Mouse (Mus musculus) layer of hippocampus, adult 2 months (tissue): ENCODE data around the gene Adat3. TPM values are rescaled to one million over a fixed set of nuclear protein-coding genes. Genes with fewer than 3 reads are reported as not detected.
"Not testable (repeated sequence)": the region's sequence is repeated elsewhere in the genome, so short reads cannot be mapped to it uniquely, and the experiment has no call there.

Experiments used
- DNase-seq, 2 experiments: peaks; one replicate each; pipeline ENCODE4 v3.0.0; 2022; ENCODE audit warnings: low spot score in 2 of 2
- H3K27ac ChIP-seq: fragments of 200-600 bp; 2 replicates; pipeline ENCODE4 v1.8.1; 2022
- H3K4me3 ChIP-seq: fragments of 200-600 bp; 2 replicates; pipeline ENCODE4 v1.8.1; 2022; ENCODE audit warnings: mild to moderate bottlenecking
- CTCF ChIP-seq: fragments of 200-600 bp; conservative IDR thresholded peaks from 2 replicates; pipeline ENCODE4 v1.8.1; 2022; ENCODE audit warnings: antibody characterized with exemption, mild to moderate bottlenecking, moderate library complexity
- total RNA-seq, 2 experiments: library from RNA; stranded (reverse); gene quantifications; 2 replicates each; pipeline ENCODE4 v1.2.3; 2021

Gene Adat3
- total RNA-seq, 2 experiments from 2014 or later: 1.3 to 3.5 TPM

DNA sequence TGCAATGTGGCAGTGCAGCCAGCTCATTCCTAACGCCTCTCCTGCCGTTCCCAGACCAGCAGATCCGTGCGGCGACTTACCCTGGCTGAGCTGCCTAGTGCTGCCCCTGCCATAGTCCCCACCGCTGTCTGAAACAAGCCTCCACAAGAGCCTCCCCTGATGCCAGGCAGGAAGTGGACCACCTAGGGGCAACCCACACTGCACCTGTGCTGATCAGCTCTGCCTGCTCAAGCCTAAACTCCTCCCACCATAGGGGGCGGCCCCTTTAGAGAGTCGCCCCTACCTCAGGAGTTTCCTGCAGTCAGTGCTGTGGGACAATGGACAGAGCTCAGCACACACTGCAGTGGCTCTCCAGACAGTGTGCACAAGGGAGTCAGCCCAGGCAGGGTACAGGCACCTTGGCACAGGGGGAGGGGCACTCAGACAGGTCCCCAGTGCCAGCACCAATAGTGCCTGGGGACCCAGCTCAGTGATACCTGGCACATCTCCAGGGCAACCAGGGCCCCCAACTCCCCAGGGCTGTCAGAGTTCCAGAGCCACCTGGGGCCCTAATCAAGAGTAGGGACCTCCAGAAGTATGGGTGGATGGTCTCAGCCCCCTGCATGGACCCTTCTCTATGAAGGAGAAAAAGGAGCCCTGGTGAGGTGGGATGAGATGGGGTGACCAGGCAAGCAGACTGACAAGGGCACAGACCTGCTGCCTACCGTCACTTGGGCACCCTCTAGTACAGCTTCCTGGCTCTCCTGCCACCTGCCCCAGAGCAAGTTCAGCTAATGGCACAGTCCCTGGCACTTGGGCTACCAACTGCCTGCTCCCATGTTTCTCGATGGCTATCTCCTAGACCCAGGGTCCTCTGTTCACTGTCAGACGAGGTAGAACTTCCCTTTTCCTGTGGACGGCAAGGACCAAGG lies 17.8 kb upstream of the Adat3 start:
- DNase-seq: no peak
- Histone ChIP-seq H3K4me3 (no peak overlapping the region; the same call in 1 of the 2 replicates), H3K27ac (peak overlapping the region; percentile 81; the same call in 1 of the 2 replicates)
- no peak for TF ChIP-seq CTCF

DNA sequence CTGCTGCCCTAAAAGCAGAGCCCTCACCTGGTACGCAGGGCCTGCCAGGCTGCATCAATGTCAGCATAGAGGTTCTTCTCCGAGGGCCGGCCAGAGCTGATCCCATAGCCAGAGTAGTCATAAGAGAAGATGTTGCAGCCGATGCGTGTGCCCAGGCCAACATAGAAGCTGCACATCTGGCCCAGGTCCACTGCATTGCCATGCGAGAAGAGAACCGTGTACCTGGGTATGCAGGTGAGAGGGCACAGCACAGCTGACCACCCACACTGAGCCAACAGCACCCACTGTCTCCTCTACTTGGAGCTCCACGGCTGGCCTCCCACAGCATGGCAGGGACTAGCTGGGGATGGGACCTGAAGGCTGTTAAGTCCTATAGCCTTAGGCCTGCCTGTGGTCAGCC lies 17.1 kb upstream of the Adat3 start:
- H3K27ac ChIP-seq: peak overlapping the region; percentile 81; the same call in 1 of the 2 replicates
- no peak for TF ChIP-seq CTCF
- no peak for DNase-seq
- no peak overlapping the region; the same call in 1 of the 2 replicates for H3K4me3 ChIP-seq

DNA sequence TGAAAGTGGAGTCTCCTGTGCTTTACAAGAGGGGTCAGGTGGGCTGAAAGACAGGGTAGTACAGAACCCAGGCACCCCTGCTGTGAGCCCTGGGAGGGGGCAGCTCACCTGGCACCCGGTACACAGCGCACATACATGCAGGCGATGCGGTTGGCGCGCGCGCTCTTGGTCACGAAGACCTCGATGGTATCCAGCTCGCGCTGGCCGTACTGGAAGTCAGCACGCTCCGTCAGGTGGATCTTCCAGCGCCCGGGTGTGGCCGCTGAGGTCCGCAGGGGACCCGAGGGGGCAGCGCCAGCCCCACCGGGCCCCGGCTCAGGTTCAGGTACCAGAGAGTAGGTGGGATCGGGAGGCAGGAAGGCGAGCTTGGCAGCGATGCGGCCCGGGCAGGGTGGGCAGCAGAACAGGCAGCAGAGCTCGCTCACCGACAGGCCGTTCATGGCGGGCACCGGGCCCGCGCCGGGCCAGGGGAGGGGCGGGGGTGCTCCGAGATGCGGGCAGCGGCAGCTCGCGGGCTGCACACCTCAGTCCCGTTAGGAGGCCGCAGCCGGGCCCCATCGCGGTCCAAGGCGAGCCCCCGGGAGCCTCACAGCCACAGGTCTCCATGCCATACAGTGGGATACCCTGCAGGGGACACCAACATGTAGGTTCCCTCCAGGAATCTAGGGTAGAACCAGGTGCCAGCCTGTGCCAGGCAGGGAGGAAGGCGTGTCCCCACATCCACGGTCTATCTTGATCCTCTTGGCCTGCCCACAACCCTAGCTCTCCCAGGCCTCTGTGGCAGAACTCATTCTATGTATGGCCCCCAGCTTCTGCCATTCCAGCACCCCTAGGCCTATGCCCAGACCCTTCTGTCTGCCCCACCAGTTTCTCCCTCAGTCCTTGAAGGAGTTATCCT lies 16.0 kb upstream of the Adat3 start:
- TF ChIP-seq CTCF: no peak
- DNase-seq: no peak
- Histone ChIP-seq H3K27ac (peak overlapping the region; percentile 81), H3K4me3 (peak overlapping the region; percentile 31)

DNA sequence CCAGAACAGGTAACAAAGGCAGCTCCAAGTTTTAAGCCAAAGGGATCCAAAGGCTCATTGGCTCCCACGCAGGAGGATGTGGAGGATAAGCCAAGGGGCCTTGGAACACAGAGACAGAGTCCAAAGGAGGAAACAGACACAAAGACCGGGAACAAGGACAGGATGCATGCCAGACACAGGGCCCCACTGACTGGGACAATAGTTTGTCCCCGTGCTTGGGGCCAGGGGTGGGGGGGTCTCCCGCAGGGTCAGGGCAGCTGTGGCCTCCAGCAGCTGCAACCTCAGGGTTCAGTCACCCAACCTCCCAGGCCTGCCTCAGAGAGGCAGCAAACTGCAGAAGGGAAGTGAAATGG lies 15.4 kb upstream of the Adat3 start:
- DNase-seq: no peak
- Histone ChIP-seq H3K27ac (peak overlapping the region; percentile 81), H3K4me3 (peak overlapping the region; percentile 31; the same call in 1 of the 2 replicates)
- no peak for TF ChIP-seq CTCF

DNA sequence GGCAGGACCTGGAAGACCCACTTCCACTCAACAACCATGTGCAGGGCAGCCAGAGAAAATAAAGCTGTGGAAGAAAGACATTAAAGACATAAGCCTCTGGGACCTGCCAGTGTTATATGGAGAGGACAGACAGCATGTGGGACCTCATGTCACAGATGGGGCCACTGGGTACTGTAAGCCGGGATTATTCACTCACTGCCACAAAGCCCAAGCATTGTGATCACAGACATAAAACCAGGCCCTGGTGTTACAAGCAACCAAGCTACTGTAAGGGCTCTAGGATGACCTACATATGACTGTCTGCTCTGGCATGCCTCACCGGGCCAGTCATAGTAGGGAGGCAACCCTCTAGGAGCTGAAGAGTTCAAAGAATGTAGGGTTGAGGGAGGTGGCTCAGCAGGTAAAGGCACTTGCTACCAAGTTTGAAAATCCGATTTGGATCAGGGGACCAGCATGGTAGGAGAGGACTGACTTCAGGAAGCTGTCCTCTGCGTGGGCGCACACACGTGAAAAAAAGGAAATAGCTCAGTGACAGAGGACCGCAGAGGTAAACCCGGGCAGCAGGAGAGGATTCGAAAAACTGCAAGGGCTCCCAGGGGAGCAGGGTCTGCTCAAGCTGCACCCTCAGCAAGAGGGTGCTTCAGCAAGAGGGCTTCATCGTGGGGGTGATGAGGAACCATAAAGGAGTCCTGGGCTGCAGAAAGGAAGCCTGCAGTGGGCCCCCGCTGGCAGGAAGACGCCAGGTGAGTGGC lies 13.4 kb upstream of the Adat3 start:
- no peak for DNase-seq
- no peak for TF ChIP-seq CTCF
- peak overlapping the region; percentile 77 for H3K4me3 ChIP-seq
- H3K27ac ChIP-seq: peak overlapping the region; percentile 81

DNA sequence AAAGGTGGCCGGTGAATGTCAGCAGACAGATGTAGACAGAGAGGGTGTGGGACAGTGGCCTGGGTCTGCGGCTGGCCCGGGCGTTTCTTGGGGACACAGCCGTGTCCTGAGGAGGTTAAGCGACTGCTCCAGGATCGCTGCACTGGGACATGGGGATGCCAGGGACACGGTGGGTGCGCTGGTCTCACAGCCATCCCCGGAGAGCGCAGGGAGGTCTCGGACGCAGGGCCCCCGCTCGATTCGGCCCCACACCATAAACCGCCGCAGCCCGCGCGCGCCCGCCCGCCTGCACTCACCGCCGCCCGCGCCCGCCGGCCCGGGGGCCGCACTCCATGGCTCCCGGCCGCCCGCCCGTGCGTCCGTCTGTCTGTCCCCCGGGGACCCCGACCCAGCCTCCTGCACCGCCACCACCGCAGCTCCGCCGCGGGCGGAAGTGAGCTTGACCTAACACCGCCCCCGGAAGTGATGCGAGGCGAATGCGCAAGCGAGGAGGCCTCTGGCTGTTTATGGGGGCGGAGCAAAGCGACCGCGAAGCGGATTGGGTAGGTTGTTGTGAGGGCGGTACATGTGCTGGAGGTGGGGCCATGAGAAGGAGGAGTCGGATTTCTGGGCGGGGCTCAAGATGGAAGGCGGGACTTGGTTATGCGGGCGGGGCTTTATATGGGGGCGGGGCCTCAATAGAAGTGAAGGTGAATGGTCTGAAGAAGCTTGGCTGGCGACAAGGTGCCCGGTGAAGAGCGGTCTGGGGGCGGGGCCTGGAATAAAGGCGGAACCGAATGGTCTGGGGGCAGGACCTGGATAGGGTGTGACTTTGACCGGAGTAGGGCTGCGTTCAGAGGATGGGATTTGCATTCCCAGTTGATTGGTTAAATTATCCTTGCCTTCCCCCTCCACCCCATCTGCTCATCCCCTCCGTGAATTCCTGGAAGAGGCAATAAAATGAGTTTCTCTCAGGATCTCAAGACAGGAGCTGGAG lies 12.5 kb upstream of the Adat3 start, which contains the start of gene Abhd17a:
Gene Abhd17a, minus strand, starts transcription at position 463 of the 976 bp plus-strand sequence.
- TF ChIP-seq CTCF: no peak
- peak within 1 kb of the TSS; percentile 77 for H3K4me3 ChIP-seq
- peak; percentile 95 for DNase-seq
- peak within 1 kb of the TSS; percentile 81 for H3K27ac ChIP-seq

DNA sequence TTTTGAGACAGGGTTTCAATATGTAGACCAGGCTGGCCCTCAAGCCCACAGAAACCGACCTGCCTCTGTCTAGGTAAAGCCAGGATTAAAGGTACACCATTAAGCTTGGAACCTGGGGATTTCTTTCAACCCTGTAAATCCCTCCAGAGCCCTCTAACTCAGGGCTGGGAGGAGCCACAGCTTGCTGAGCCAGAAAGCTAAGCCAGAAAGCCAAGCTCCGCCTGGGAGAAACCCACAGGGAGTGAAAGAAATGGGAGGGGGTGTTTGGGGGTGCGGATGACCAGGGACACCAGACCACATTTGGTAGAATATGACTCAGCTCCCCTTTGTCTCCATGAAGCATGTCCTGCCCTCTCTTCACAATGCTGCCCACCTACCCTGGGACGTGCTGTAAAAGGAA lies 6.4 kb upstream of the Adat3 start:
- no peak for TF ChIP-seq CTCF
- DNase-seq: no peak
- Histone ChIP-seq H3K27ac (no peak overlapping the region), H3K4me3 (no peak overlapping the region)

DNA sequence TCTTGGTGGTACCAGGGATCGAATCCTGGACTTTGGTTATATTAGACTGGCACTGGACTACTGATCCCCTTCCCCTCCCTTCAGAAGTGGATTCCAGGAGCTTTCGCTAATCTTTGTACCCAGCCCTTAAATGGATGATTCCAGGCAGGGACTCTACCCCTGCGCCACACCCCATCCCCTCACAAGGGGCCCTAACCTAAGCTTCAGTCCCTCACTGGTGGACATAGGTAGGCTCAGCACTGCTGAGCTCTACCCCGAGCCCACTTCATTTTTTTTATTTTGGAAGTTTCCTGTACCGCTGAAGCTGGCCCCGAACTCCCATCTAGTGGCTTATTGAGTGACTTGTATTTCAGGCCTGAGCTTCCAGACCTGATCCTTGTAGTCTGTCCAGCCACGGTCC lies 684 bp downstream of the Adat3 start:
- no peak for DNase-seq
- Histone ChIP-seq H3K27ac (peak overlapping the region; percentile 93), H3K4me3 (peak overlapping the region; percentile 84)
- no peak for TF ChIP-seq CTCF

DNA sequence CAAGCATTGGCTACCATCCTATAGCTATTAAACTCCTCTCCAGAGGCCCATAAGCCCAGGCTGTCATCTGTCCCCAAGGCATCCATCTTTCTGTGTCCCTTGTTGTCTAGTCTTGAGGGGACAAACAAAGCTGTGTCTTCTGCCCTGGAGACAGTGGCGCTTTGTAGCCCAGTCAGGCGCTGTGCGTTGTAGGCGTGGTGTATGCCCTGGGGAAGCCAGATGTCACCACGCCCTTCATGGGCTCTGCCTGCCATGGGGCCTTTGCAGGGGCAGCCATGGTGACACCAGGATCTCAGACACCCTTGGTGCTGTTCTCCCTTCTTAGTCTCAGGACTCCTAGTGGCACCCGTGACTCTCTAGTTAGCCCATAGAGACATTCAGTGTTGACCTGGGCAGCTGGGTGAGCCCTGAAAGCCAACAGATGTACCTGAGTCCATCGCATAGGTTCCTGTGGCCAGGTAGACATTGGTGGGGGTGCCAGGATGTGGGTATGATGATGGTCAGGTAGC lies 1.4 kb downstream of the Adat3 start:
- Histone ChIP-seq H3K27ac (peak overlapping the region; percentile 93), H3K4me3 (peak overlapping the region; percentile 84)
- no peak for TF ChIP-seq CTCF
- peak in 1 of 2 experiments; percentile 39 for DNase-seq

DNA sequence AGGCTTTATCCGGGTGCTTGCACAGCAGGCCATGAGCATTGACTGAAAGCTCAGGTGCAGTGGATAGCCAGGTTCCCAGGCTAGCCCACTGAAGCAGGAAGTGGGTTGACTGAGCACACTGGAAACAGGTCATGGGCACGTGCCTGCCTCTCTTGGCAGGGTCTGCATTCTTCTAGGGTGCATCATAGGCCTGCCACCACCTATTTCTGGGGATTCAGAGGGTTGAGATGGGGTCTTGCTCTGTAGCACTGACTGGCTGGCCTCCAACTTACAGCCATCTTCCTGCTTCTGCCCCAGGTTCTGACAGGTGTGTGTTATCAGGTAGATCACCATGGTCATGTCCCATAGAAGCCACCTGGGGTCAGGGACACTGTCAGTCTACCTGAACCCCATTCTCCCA lies 2.3 kb downstream of the Adat3 start:
- no peak for TF ChIP-seq CTCF
- DNase-seq: no peak
- Histone ChIP-seq H3K4me3 (no peak overlapping the region), H3K27ac (no peak overlapping the region)

DNA sequence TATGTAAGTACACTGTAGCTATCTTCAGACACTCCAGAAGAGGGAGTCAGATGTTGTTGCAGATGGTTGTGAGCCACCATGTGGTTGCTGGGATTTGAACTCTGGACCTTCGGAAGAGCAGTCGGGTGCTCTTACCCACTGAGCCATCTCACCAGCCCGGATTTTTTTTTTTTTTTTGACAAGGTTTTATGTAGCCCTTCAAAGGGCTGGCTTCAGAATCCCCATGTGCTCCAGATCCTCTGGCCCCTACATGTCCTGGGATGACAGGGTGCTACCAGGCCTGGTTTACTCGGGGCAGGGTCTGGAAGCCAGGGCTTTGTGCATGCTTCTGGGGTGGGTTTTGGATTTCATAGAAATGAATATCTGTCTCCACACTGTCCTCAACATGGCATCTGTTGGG lies 3.0 kb downstream of the Adat3 start, which contains the start of gene Gm49322:
Gene Gm49322, plus strand, starts transcription at position 301 of the 400 bp plus-strand sequence.
- DNase-seq, H3K4me3 ChIP-seq, H3K27ac ChIP-seq: not testable (repeated sequence)
